Comparison of ENCODE assay signal across 8 mouse cellular contexts in the genomic region with DNA sequence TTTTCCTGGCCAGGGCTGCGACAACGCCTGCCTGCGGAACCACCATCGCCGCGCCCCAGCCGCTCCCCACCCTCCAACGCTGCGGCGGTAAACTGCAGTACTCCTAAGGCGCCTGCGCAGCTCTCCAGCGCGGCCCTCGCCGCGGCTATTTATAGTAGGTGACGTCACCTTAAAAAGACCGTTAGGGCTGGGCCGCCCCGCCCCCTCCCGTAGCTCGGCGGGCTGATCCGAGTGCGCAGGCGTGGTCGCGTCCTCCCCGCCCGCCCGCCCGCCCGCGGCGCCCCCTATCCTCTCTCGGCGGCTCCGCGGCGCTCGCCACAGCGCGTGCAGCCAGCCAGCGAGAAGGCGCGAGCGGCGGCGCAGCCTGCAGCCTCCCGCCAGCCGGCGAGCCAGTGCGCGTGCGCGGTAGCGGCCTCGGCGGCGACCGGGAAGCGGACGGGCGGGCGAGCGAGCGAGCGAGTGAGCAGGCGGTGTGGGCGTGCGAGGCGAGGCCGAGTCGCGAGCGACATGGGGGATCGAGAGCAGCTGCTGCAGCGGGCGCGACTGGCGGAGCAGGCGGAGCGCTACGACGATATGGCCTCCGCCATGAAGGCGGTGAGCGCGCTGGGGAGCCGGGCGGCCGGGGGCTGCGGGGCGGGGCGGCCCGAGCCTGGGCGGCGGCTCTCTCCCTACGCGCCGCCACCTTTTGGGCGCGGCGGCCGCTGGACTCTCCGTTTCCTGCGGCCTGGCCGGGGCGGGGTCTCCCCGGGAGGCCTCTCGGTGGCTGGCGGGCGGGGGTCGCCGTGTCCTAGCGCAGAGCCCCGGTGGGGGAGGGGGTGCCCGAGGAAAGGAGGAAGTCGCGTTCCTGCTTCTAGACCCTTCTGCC. TPM values are rescaled to one million over a fixed set of nuclear protein-coding genes. Genes with fewer than 3 reads are reported as not detected.
DNase-seq lines count a peak whose midpoint lies in the region; ATAC-seq and TF ChIP-seq lines count a peak whose summit lies in the region.

A gene (plus strand): TSS at position 256 of the 865 bp plus-strand sequence.

- no peaks in the 10 kb centered on the region for H3K27me3 ChIP-seq in hindbrain, postnatal 0 days (ENCODE audit: insufficient read depth, low read length)

- peak within 1 kb of the TSS; percentile 90 for H3K4me3 ChIP-seq in gastrocnemius, adult 2 months
- H3K4me3 ChIP-seq in hindbrain, postnatal 0 days (ENCODE audit: low read length): peak within 1 kb of the TSS; percentile 82
- H3K4me3 ChIP-seq in left cerebral cortex, adult 2 months: peak within 1 kb of the TSS; percentile 66

- intact Hi-C loops in gastrocnemius, adult 2 months (cut with DNase I): no loop called here
- intact Hi-C loops in left cerebral cortex, adult 2 months (cut with DNase I): loop anchor here (1.0 to 2.0 kb wide), 2 partner anchors 28 to 68 kb away; no protein-coding TSS in a partner anchor

- peak; percentile 97 for ATAC-seq in hindbrain, postnatal 0 days
- peak; percentile 88 for ATAC-seq in megakaryocyte, adult 5-6 weeks (ENCODE audit: poor library complexity, severe bottlenecking)

- 0 out of 2 replicates have a peak, but pooled peaks cover 2% of the 10 kb centered on the region for H3K36me3 ChIP-seq in hindbrain, postnatal 0 days (ENCODE audit: insufficient read depth, low read length)

- peak within 1 kb of the TSS; percentile 70 for H3K4me2 ChIP-seq in hindbrain, postnatal 0 days (ENCODE audit: low read depth, low read length)

- peak; percentile 59 for TF ChIP-seq CTCF in gastrocnemius, adult 2 months (IDR thresholded peaks at IDR 0.05)
- peak; percentile 49; the same call in 1 of the 2 replicates for TF ChIP-seq CTCF in hindbrain, postnatal 0 days (IDR thresholded peaks at IDR 0.05; ENCODE audit: low read depth)
- peak; percentile 68 for TF ChIP-seq CTCF in left cerebral cortex, adult 2 months (IDR thresholded peaks at IDR 0.05)

- H3K9ac ChIP-seq in hindbrain, postnatal 0 days (replicated peaks; ENCODE audit: low read length): peak within 1 kb of the TSS; percentile 91

- peak; percentile 88 for DNase-seq in WW6 (ENCODE audit: low read depth, low spot score)
- peak; percentile 94 to 98 for DNase-seq in cerebellum, postnatal 4 days (ENCODE audit: low spot score in 2 of 2)
- DNase-seq in gastrocnemius, adult 2 months: peak; percentile 97
- peak; percentile 99 for DNase-seq in hindbrain, postnatal 0 days (ENCODE audit: low spot score)
- DNase-seq in left cerebral cortex, adult 2 months (ENCODE audit: extremely low spot score in 1 of 2, low spot score in 2 of 2): peak; percentile 97 to 98
- peak; percentile 96 to 97 for DNase-seq in right cerebral cortex, adult 2 months (ENCODE audit: low spot score in 2 of 2)
- peak; percentile 96 for DNase-seq in urinary bladder, postnatal 14 days (ENCODE audit: low spot score)

- H3K4me1 ChIP-seq in hindbrain, postnatal 0 days (ENCODE audit: insufficient read depth, low read length): peaks cover 9% of the 10 kb centered on the region

- H3K27ac ChIP-seq in gastrocnemius, adult 2 months: peak within 1 kb of the TSS; percentile 96
- peak within 1 kb of the TSS; percentile 99 for H3K27ac ChIP-seq in hindbrain, postnatal 0 days
- H3K27ac ChIP-seq in left cerebral cortex, adult 2 months: peak within 1 kb of the TSS; percentile 100

- under 1% methylated on average over 91 of the region's 121 CpGs for WGBS in hindbrain, postnatal 0 days

- H3K9me3 ChIP-seq in hindbrain, postnatal 0 days (ENCODE audit: low read length): no peaks in the 10 kb centered on the region

RNA-seq across cellular contexts. Expression of the gene that starts here (rescaled TPM):
- total RNA-seq in gastrocnemius, adult 2 months (2021): 10 to 100 TPM; 39.5 to 59.5 TPM
- total RNA-seq in hindbrain, postnatal 0 days (2014; rRNA removed): 559 and 659 TPM in 2 replicates
- polyA plus RNA-seq in hindbrain, postnatal 0 days (2015; fragmentation: Nextera tagmentation; extraction: Ambion mirVana): 935 and 978 TPM in 2 replicates
- total RNA-seq in left cerebral cortex, adult 2 months (2021): 1,000 to 10,000 TPM; 1,061 to 1,220 TPM
- 353 and 377 TPM in 2 replicates for total RNA-seq in megakaryocyte, adult 5-6 weeks (2015)
- 210 and 213 TPM in 2 replicates for total RNA-seq in megakaryocyte, adult 5-6 weeks (2017)

Comparison
In these comparisons a context has a peak if more than half of its experiments do, and no peak if none do; other contexts are left out.
1. Peak in every context shown above with its lines: DNase-seq, ATAC-seq, H3K4me3 ChIP-seq and H3K27ac ChIP-seq.